In the genomic region with DNA sequence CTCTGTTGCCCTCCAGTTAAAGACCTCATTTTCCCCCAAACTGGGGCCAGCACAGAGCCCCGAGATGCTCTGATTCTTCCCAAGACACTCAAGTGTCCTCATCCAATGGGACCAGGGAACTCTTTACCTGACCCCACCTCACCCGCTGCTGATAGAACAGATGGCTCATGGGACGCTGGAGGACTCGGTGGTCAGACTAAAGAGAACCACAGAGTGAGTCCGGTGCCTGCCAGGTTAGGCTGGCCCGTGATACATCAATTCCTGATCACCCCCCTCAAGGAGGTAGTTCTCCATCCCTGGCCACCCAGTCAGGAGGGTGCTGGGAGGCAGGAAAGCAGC, we compare ENCODE assay signal across 8 mouse cellular contexts. TPM values are rescaled to one million over a fixed set of nuclear protein-coding genes. Genes with fewer than 3 reads are reported as not detected.
DNase-seq lines count a peak whose midpoint lies in the region; ATAC-seq and TF ChIP-seq lines count a peak whose summit lies in the region.

No protein-coding gene starts in this region.

- no peaks in the 10 kb centered on the region for H3K4me1 ChIP-seq in heart, adult 2 months (ENCODE audit: control insufficient read depth, insufficient read depth, low read length)
- peaks cover 7% of the 10 kb centered on the region for H3K4me1 ChIP-seq in ES-Bruce4 (ENCODE audit: control insufficient read depth, insufficient read depth, low read length)
- H3K4me1 ChIP-seq in forebrain, embryonic 16.5 days (replicated peaks; ENCODE audit: control insufficient read depth, insufficient read depth, low read length), result peaks cover 48% of the 10 kb centered on the region
- peaks cover 48% of the 10 kb centered on the region for H3K4me1 ChIP-seq in midbrain, embryonic 10.5 days

- WGBS in heart, adult 2 months, result 13% methylated on average over 6 of the region's 6 CpGs
- WGBS in forebrain, embryonic 16.5 days, result 1% methylated on average over 6 of the region's 6 CpGs
- WGBS in midbrain, embryonic 10.5 days, result 0% methylated on average over 6 of the region's 6 CpGs

- no peaks in the 10 kb centered on the region for H3K79me2 ChIP-seq in heart, adult 2 months (replicated peaks; ENCODE audit: control insufficient read depth, insufficient read depth, low read length)

- H3K9ac ChIP-seq in heart, adult 2 months (ENCODE audit: low read depth, low read length), result no peak overlapping the region
- H3K9ac ChIP-seq in ES-Bruce4 (ENCODE audit: low read depth, poor library complexity, severe bottlenecking), result peak overlapping the region; percentile 80
- H3K9ac ChIP-seq in forebrain, embryonic 16.5 days (replicated peaks; ENCODE audit: low read depth, low read length), result peak overlapping the region; percentile 97

- ATAC-seq in forebrain, embryonic 16.5 days, result no peak

- H3K36me3 ChIP-seq in heart, adult 2 months (ENCODE audit: control insufficient read depth, insufficient read depth, low read length), result no peaks in the 10 kb centered on the region
- no peaks in the 10 kb centered on the region for H3K36me3 ChIP-seq in ES-Bruce4 (ENCODE audit: control insufficient read depth, insufficient read depth, low read length, poor library complexity, severe bottlenecking)
- H3K36me3 ChIP-seq in forebrain, embryonic 16.5 days (ENCODE audit: control insufficient read depth, insufficient read depth), result no peaks in the 10 kb centered on the region
- H3K36me3 ChIP-seq in midbrain, embryonic 10.5 days, result peaks cover 5% of the 10 kb centered on the region; the same call in 1 of the 2 replicates

- DNase-seq in heart, adult 2 months, result no peak
- no peak for DNase-seq in heart, adult 8-10 months (ENCODE audit: low spot score)
- DNase-seq in midbrain, embryonic 10.5 days (ENCODE audit: low spot score), result no peak
- no peak for DNase-seq in thymus, postnatal 10 days (ENCODE audit: low spot score in 2 of 2)
- no peak for DNase-seq in thymus, postnatal 36 days
- no peak for DNase-seq in frontal cortex, adult 2 months (ENCODE audit: extremely low spot score in 1 of 2, low spot score in 1 of 2)

- intact Hi-C loops in heart, adult 2 months (cut with DNase I), result no loop called here

- H3K27ac ChIP-seq in heart, adult 2 months, result no peak overlapping the region
- H3K27ac ChIP-seq in ES-Bruce4 (ENCODE audit: insufficient read depth, low read length), result no peak overlapping the region
- H3K27ac ChIP-seq in forebrain, embryonic 16.5 days (ENCODE audit: low read length), result peak overlapping the region; percentile 83
- peak overlapping the region; percentile 93 for H3K27ac ChIP-seq in midbrain, embryonic 10.5 days (replicated peaks)

- H3K4me2 ChIP-seq in forebrain, embryonic 16.5 days (ENCODE audit: low read length), result peak overlapping the region; percentile 77

- no peaks in the 10 kb centered on the region for H3K27me3 ChIP-seq in heart, adult 2 months (ENCODE audit: control insufficient read depth, insufficient read depth, low read length)
- H3K27me3 ChIP-seq in ES-Bruce4 (ENCODE audit: control insufficient read depth, insufficient read depth, low read length, poor library complexity, severe bottlenecking), result no peaks in the 10 kb centered on the region
- no peaks in the 10 kb centered on the region for H3K27me3 ChIP-seq in forebrain, embryonic 16.5 days (replicated peaks; ENCODE audit: control insufficient read depth, insufficient read depth, low read length)
- H3K27me3 ChIP-seq in midbrain, embryonic 10.5 days (ENCODE audit: low read depth, poor library complexity, severe bottlenecking), result peaks cover 24% of the 10 kb centered on the region

- H3K4me3 ChIP-seq in heart, adult 2 months, result peak overlapping the region; percentile 54
- H3K4me3 ChIP-seq in ES-Bruce4 (ENCODE audit: low read depth, low read length), result peak overlapping the region; percentile 72
- peak overlapping the region; percentile 83 for H3K4me3 ChIP-seq in forebrain, embryonic 16.5 days (replicated peaks; ENCODE audit: low read length)
- H3K4me3 ChIP-seq in midbrain, embryonic 10.5 days, result peak overlapping the region; percentile 75

- H3K9me3 ChIP-seq in ES-Bruce4 (replicated peaks; ENCODE audit: control insufficient read depth, insufficient read depth, low read length, poor library complexity, severe bottlenecking), result no peaks in the 10 kb centered on the region
- H3K9me3 ChIP-seq in forebrain, embryonic 16.5 days (ENCODE audit: control insufficient read depth, low read length), result no peaks in the 10 kb centered on the region
- H3K9me3 ChIP-seq in midbrain, embryonic 10.5 days (replicated peaks), result no peaks in the 10 kb centered on the region

- no peak for TF ChIP-seq EP300 in heart, adult 2 months (IDR thresholded peaks at IDR 0.05; ENCODE audit: insufficient read depth, low read depth, low read length)
- TF ChIP-seq EP300 in ES-Bruce4 (IDR thresholded peaks at IDR 0.05; ENCODE audit: insufficient read depth, low read depth, low read length), result no peak

- TF ChIP-seq CTCF in heart, adult 2 months (IDR thresholded peaks at IDR 0.05), result no peak
- no peak for TF ChIP-seq CTCF in ES-Bruce4 (IDR thresholded peaks at IDR 0.05; ENCODE audit: low read depth, low read length)

- no peak for TF ChIP-seq POLR2A in heart, adult 2 months (IDR thresholded peaks at IDR 0.05; ENCODE audit: insufficient read depth, low read depth, low read length)
- no peak for TF ChIP-seq POLR2A in ES-Bruce4 (IDR thresholded peaks at IDR 0.05; ENCODE audit: insufficient read depth, low read length)

RNA-seq across cellular contexts. Expression of a gene that starts 1.0 kb away (rescaled TPM):
- 1 to 10 TPM; 5.6 to 7.0 TPM for total RNA-seq in heart, adult 2 months (2021)
- polyA plus RNA-seq in heart, adult 2 months (2012; rRNA removed), result 16.7 and 26.2 TPM in 2 replicates
- total RNA-seq in heart, adult 8-10 months (2022), result 10 to 100 TPM in 2 of 4 experiments, 1 to 10 TPM in 2; 5.4 to 17.0 (median 11.6) TPM
- 52.0 and 55.9 TPM in 2 replicates for polyA plus RNA-seq in ES-Bruce4 (2011; ENCODE audit: insufficient read depth, insufficient read length, low read depth, missing spikeins)
- polyA plus RNA-seq in forebrain, embryonic 16.5 days (2015; fragmentation: Nextera tagmentation; extraction: Ambion mirVana), result 7.1 and 8.1 TPM in 2 replicates
- 5.1 and 5.9 TPM in 2 replicates for polyA plus RNA-seq in midbrain, embryonic 10.5 days (2016; fragmentation: Nextera tagmentation; extraction: Ambion mirVana)
- 31.9 and 34.2 TPM in 2 replicates for polyA plus RNA-seq in frontal cortex, adult 2 months (2012; rRNA removed)

Comparison
In these comparisons a context has a peak if more than half of its experiments do, and no peak if none do; other contexts are left out.
1. H3K27ac ChIP-seq: peak in forebrain, embryonic 16.5 days (single experiment) and midbrain, embryonic 10.5 days (single experiment); none in heart, adult 2 months (single experiment) and ES-Bruce4 (single experiment).
2. Peak in every context shown above with its lines, with median percentiles within 50 percentile points of each other: H3K4me3 ChIP-seq.